Mouse (Mus musculus) adrenal gland, postnatal 25 days (tissue): ENCODE data around the gene Serpina16. TPM values are rescaled to one million over a fixed set of nuclear protein-coding genes. Genes with fewer than 3 reads are reported as not detected.

ENCODE experiments used
- DNase-seq: peaks from one replicate; pipeline ENCODE4 v3.0.0; 2021; ENCODE audit warnings: mixed read lengths
- total RNA-seq: library from RNA; stranded (reverse); gene quantifications from 2 replicates; pipeline ENCODE4 v1.2.3, GENCODE M21; 2021

Serpina16 gene
- total RNA-seq, 1 experiment from 2014 or later, result not detected

GRCm38 (mm10) chr12:103656848-103657626, 18.9 kb downstream of the Serpina16 start, which contains the start of gene Serpina6:
TSS of gene Serpina6 (minus strand) at chr12:103657212.
- no peak for DNase-seq

DNA sequence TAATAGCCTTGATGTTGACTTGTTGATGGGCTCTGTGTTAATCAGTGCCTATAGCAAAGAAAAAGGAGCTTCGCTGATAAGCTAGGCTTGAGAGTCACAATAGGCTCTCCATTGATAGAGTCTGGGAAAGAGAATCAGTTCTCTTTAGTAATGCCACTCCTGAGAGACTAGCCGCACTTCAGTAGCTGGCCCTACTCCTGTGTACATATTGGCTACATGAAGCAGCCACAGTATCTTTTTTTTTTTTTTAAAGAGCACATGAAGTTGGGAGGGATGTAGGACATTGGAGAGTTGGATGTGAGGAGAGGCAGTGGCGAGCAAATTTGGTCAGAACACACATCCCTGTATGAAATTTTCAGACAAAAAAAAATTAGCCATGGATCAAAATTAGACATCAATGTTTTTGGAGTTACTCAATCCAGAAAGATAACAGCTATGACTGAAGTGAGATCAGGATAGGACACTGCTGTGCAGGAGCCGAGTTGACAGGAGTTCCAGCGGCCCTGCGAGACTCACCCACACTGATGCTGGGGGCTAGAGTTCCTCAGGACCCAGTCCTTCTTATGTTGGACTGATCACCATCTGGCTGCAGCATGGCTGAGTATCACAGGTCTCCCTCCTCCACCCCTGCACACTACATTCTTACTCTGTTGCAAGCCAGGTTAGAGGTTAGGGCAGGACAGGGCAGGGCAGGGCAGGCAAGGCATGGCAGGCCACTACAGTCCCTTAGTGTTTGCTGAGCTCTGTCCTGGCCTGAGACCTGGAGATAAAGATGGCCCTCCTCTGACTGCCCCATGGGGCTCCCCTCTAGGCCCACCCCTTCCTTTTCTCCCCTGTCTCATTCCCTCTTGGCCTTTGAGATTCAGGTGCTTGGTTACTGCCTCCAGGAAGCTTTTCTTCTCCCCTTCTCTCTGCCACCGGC, 20.6 kb downstream of the Serpina16 start:
- DNase-seq, result no peak

GRCm38 (mm10) chr12:103653836-103654235, 22.1 kb downstream of the Serpina16 start:
- DNase-seq, result no peak

- no peak for DNase-seq
Measured at GRCm38 (mm10) chr12:103646314-103646713, 29.6 kb downstream of the Serpina16 start.

- no peak for DNase-seq
Measured at GRCm38 (mm10) chr12:103644601-103645000, 31.3 kb downstream of the Serpina16 start.

GRCm38 (mm10) chr12:103643818-103644217, 32.1 kb downstream of the Serpina16 start:
- DNase-seq, result no peak

- DNase-seq, result peak; percentile 89
Measured at GRCm38 (mm10) chr12:103643336-103643735, 32.6 kb downstream of the Serpina16 start.

GRCm38 (mm10) chr12:103635846-103636245, 40.1 kb downstream of the Serpina16 start:
- DNase-seq, result no peak

GRCm38 (mm10) chr12:103634430-103634829, 41.5 kb downstream of the Serpina16 start:
- DNase-seq, result no peak

DNA sequence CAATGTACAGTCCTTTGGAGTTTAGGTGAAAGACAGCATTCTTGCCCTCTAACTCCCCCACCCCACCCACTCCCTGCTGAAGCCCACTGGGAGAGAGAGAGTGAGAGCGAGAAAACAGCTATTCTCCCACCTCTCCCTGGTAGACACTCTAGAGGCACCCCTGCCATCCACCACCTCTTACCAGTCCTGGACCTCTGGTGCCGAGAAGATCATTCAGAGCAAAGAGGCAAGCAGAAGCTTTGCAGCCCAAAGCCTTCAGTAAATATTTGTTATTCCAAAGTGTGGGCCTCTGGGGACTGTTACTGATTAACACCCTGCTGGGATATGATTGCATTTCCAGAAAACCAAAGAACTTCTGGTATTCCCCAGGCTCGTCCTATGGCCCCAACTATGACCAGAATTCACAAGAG, 44.7 kb downstream of the Serpina16 start, which contains the start of gene Serpina10:
Gene Serpina10 (minus strand): TSS at position 242 of the 410 bp plus-strand sequence.
- DNase-seq, result no peak

Other genes starting within 250 kb of the Serpina16 start
- 843 and 1,153 TPM in 2 replicates for gene Ifi27, start 241.9 kb downstream of the Serpina16 start, total RNA-seq
- gene Ifi27l2a, start 232.5 kb downstream of the Serpina16 start, total RNA-seq, result 30.3 and 36.9 TPM in 2 replicates
- gene Ifi27l2b, start 218.9 kb downstream of the Serpina16 start, total RNA-seq, result not detected in 2 replicates
- 5.3 and 5.4 TPM in 2 replicates for gene Ppp4r4, start 143.9 kb downstream of the Serpina16 start, total RNA-seq
- gene Serpina10, start 44.7 kb downstream of the Serpina16 start, total RNA-seq, result 0.36 and 2.9 TPM in 2 replicates
- gene Serpina6, start 18.9 kb downstream of the Serpina16 start, total RNA-seq, result 0.39 and 3.9 TPM in 2 replicates
- gene Serpina1f, start 19.4 kb upstream of the Serpina16 start, total RNA-seq, result not detected in 2 replicates
- 0.24 and 34.4 TPM in 2 replicates for gene Serpina1d, start 97.5 kb upstream of the Serpina16 start, total RNA-seq
- 0.24 and 60.8 TPM in 2 replicates for gene Serpina1b, start 154.2 kb upstream of the Serpina16 start, total RNA-seq
- gene Serpina1a, start 187.4 kb upstream of the Serpina16 start, total RNA-seq, result 0.46 and 28.4 TPM in 2 replicates
- gene Serpina1c, start 228.7 kb upstream of the Serpina16 start, total RNA-seq, result 41.5 TPM in 1 of 2 replicates, not detected in the other